Mouse (Mus musculus): ENCODE results near the gene Vmn1r45.
"Not testable (repeated sequence)": the region's sequence is repeated elsewhere in the genome, so short reads cannot be mapped to it uniquely, and the experiment has no call there.

Gene Vmn1r45

GRCm38 (mm10) chr6:89940498-89940897 lies at the start of gene Vmn1r45:
TSS of gene Vmn1r45 (minus strand) at chr6:89940598.
- DNase-seq: not testable (repeated sequence)

- no peak for DNase-seq
Observed at GRCm38 (mm10) chr6:89985989-89986388, 45.6 kb upstream of the Vmn1r45 start.

- DNase-seq: no peak
Observed at GRCm38 (mm10) chr6:89969013-89969412, 28.6 kb upstream of the Vmn1r45 start, which contains the start of gene Vmn1r46. TSS of gene Vmn1r46 (plus strand) at chr6:89969313.

- no peak for DNase-seq
Observed at GRCm38 (mm10) chr6:89966341-89966740, 25.9 kb upstream of the Vmn1r45 start.

- DNase-seq: no peak
Observed at GRCm38 (mm10) chr6:89953556-89953955, 13.2 kb upstream of the Vmn1r45 start.

GRCm38 (mm10) chr6:89940926-89941325 lies 528 bp upstream of the Vmn1r45 start:
- DNase-seq: no peak

GRCm38 (mm10) chr6:89883812-89884211 lies 56.6 kb downstream of the Vmn1r45 start:
- DNase-seq: no peak

- no peak for DNase-seq
Observed at GRCm38 (mm10) chr6:89883360-89883759, 57.0 kb downstream of the Vmn1r45 start, which contains the start of gene Vmn1r44. TSS of gene Vmn1r44 (plus strand) at chr6:89883660.
